Mouse (Mus musculus): ENCODE results near the gene Bhlhe41. TPM values are rescaled to one million over a fixed set of nuclear protein-coding genes. Genes with fewer than 3 reads are reported as not detected.

Gene Bhlhe41
- polyA plus RNA-seq, 1 experiment from 2014 or later, result 1.6 TPM

DNA sequence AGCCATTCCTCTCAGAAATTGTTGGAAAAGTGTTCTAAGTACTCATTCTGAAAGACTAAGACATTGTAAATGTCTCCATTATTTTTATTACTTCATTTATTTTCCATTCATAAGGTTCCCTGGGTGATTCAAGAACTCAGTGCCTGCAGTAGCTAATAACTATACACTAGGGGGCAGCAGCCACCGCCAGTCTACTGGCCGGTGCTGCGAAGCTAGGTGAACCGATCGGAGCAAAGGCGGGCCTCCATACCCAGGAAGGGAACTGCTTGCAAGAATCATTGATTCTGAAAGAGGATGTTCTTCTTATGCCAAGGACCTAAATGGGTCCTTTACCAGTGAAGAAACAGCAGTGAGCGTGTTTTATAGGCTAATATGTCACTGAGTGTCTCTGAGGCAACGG is 35.2 kb downstream of the Bhlhe41 start:
- no peak overlapping the region for H3K9ac ChIP-seq (ENCODE audit: low read length)
- TF ChIP-seq EP300 (optimal IDR thresholded peaks at IDR 0.05), result no peak
- peak; percentile 97 for TF ChIP-seq CTCF (IDR thresholded peaks at IDR 0.05; ENCODE audit: low read depth)
- H3K9me3 ChIP-seq (ENCODE audit: control insufficient read depth, low read length), result no peaks in the 10 kb centered on the region
- DNase-seq (ENCODE audit: low spot score) (peak; percentile 76), ATAC-seq (ENCODE audit: low FRiP score, low TSS enrichment) (peak; percentile 79; the same call in 1 of the 2 replicates)
- no peaks in the 10 kb centered on the region for H3K36me3 ChIP-seq (ENCODE audit: control insufficient read depth, insufficient read depth, low read length)
- no peak overlapping the region for H3K4me2 ChIP-seq (replicated peaks; ENCODE audit: low read depth)
- H3K27me3 ChIP-seq (ENCODE audit: control insufficient read depth, insufficient read depth, low read length), result no peaks in the 10 kb centered on the region
- H3K4me1 ChIP-seq (replicated peaks; ENCODE audit: control insufficient read depth, insufficient read depth), result no peaks in the 10 kb centered on the region
- H3K27ac ChIP-seq (replicated peaks), result no peak overlapping the region
- WGBS, result 15% methylated on average over 8 of the region's 8 CpGs
- H3K4me3 ChIP-seq (ENCODE audit: low read depth, low read length), result no peak overlapping the region

DNA sequence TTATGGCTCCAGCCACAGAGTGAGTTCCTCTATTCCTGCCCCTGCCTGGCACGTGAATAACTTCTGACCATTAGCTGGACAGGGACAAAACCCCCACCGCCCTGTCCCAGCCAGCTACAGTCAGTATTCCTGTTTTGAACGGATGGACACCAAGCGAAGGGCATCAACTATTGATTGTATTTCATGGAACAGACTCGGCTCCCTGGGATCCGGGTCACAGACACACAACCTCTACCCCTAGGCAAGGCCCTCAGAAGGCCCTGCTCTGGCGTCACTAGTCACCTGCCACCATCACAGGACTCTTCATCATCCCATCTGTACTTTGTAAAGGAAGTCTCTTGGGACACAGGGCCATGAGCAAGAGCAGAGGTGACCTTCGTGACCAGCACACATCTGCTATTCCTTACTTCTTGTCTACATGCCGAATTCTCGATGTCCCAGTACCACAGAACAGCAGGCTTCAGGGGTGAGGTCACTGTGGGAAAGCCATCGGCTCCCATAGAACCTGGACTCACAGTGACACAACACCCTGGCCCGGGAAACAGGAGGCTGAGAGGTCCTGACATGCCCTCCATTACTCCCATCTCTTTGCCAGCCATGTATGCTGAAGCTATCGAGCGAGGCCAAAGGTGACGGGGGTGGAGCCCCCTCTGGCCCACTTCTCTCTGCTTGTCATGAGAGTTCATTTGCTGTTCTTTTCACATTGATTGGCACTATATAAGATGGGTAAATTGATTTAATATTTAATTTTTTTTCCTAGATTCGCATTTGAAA is 36.1 kb downstream of the Bhlhe41 start:
- ATAC-seq (ENCODE audit: low FRiP score, low TSS enrichment) (no peak), DNase-seq (ENCODE audit: low spot score) (no peak)
- Histone ChIP-seq H3K4me2 (replicated peaks; ENCODE audit: low read depth) (no peak overlapping the region), H3K27me3 (ENCODE audit: control insufficient read depth, insufficient read depth, low read length) (no peaks in the 10 kb centered on the region), H3K9me3 (ENCODE audit: control insufficient read depth, low read length) (no peaks in the 10 kb centered on the region), H3K4me3 (ENCODE audit: low read depth, low read length) (no peak overlapping the region), H3K4me1 (replicated peaks; ENCODE audit: control insufficient read depth, insufficient read depth) (no peaks in the 10 kb centered on the region), H3K9ac (ENCODE audit: low read length) (no peak overlapping the region), H3K27ac (replicated peaks) (no peak overlapping the region), H3K36me3 (ENCODE audit: control insufficient read depth, insufficient read depth, low read length) (no peaks in the 10 kb centered on the region)
- 80% methylated on average over 16 of the region's 16 CpGs for WGBS
- TF ChIP-seq CTCF (IDR thresholded peaks at IDR 0.05; ENCODE audit: low read depth) (no peak), EP300 (optimal IDR thresholded peaks at IDR 0.05) (no peak)

DNA sequence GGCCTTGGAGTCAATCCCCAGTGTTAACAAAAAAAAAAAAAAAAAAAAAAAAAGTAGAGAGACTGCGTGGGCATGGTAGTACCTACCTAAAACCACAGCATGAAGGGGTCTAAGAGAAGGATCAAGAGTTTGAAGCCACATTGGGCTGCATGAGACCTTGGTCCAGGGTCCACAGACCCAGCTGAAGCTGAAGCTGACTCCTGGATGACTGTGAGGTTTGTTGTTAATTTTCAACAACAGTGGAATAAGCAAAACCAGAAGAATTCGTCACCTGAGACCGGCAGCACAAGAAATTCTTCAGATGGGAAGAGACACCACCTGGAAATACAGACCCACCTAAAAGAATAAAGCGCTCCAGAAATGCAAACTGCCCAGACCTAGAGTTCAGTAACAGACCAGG is 39.1 kb downstream of the Bhlhe41 start:
- ATAC-seq (ENCODE audit: low FRiP score, low TSS enrichment), result no peak
- no peaks in the 10 kb centered on the region for H3K36me3 ChIP-seq (ENCODE audit: control insufficient read depth, insufficient read depth, low read length)
- TF ChIP-seq CTCF (IDR thresholded peaks at IDR 0.05; ENCODE audit: low read depth) (no peak), EP300 (optimal IDR thresholded peaks at IDR 0.05) (no peak)
- WGBS, result 92% methylated on average over 4 of the region's 4 CpGs
- H3K9me3 ChIP-seq (ENCODE audit: control insufficient read depth, low read length), result no peaks in the 10 kb centered on the region
- no peak overlapping the region for H3K4me3 ChIP-seq (ENCODE audit: low read depth, low read length)
- no peaks in the 10 kb centered on the region for H3K27me3 ChIP-seq (ENCODE audit: control insufficient read depth, insufficient read depth, low read length)
- no peak overlapping the region for H3K4me2 ChIP-seq (replicated peaks; ENCODE audit: low read depth)
- H3K9ac ChIP-seq (ENCODE audit: low read length), result no peak overlapping the region
- no peaks in the 10 kb centered on the region for H3K4me1 ChIP-seq (replicated peaks; ENCODE audit: control insufficient read depth, insufficient read depth)
- DNase-seq (ENCODE audit: low spot score), result no peak
- H3K27ac ChIP-seq (replicated peaks), result no peak overlapping the region

DNA sequence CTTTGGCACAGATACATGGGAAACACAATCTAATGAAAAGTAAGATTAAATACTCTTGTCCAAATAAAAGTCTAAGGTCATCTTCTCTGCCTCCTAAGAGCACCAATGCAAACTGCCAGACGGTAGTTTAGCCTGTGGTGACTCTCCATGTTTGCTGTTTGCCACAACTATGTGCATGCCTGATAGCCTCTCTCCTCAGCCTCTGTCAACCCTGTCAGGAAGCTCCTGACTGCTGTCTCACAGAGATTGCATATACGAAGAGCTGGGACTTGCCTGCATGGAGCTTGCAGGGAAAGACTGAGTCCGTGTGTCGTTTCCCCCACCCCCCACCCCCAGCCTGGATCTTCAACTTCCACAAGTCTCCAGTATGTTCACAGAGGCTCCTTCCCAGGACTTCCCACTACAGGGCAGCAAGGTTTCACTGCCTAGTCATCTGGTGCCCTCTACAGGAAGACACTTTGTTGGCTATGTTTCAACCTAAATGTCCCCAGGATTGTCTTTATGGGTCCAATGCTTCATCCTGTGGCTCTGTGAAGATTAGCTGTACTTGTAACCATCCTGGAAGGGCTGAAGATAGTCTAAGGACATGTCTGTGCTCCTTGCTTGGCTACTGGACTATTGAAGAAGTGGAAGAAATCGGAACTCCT is 41.6 kb downstream of the Bhlhe41 start:
- H3K4me2 ChIP-seq (replicated peaks; ENCODE audit: low read depth), result no peak overlapping the region
- 50% methylated on average over 5 of the region's 5 CpGs for WGBS
- 0 out of 2 replicates have a peak, but pooled peaks cover 2% of the 10 kb centered on the region for H3K36me3 ChIP-seq (ENCODE audit: control insufficient read depth, insufficient read depth, low read length)
- no peak for ATAC-seq (ENCODE audit: low FRiP score, low TSS enrichment)
- H3K9ac ChIP-seq (ENCODE audit: low read length), result no peak overlapping the region
- no peaks in the 10 kb centered on the region for H3K9me3 ChIP-seq (ENCODE audit: control insufficient read depth, low read length)
- no peaks in the 10 kb centered on the region for H3K27me3 ChIP-seq (ENCODE audit: control insufficient read depth, insufficient read depth, low read length)
- no peak overlapping the region for H3K27ac ChIP-seq (replicated peaks)
- DNase-seq (ENCODE audit: low spot score), result no peak
- no peak overlapping the region for H3K4me3 ChIP-seq (ENCODE audit: low read depth, low read length)
- TF ChIP-seq CTCF (IDR thresholded peaks at IDR 0.05; ENCODE audit: low read depth), result peak; percentile 81
- TF ChIP-seq EP300 (optimal IDR thresholded peaks at IDR 0.05), result no peak
- H3K4me1 ChIP-seq (replicated peaks; ENCODE audit: control insufficient read depth, insufficient read depth), result no peaks in the 10 kb centered on the region

DNA sequence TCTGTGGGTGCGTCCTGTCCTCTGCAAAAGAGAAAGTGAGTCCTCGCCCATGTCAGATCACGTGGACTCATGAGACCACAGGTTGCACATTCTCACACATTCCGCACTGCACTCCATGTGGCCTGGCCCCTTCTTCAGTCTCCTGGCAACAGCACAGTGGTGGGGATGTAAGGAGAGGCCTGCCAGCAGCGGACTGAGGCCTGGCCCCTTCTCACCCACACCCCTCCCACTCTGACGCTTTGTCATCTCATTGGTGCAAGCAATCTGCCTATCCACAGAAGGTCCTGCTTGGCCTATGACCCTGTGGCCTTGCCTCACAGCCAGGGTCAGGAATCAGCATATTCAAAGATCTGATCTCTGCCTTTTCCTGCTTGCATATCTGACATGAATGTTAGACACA is 42.3 kb downstream of the Bhlhe41 start:
- no peak overlapping the region for H3K4me3 ChIP-seq (ENCODE audit: low read depth, low read length)
- H3K4me2 ChIP-seq (replicated peaks; ENCODE audit: low read depth), result no peak overlapping the region
- peak; percentile 61; the same call in 1 of the 2 replicates for ATAC-seq (ENCODE audit: low FRiP score, low TSS enrichment)
- H3K4me1 ChIP-seq (replicated peaks; ENCODE audit: control insufficient read depth, insufficient read depth), result no peaks in the 10 kb centered on the region
- no peaks in the 10 kb centered on the region for H3K9me3 ChIP-seq (ENCODE audit: control insufficient read depth, low read length)
- TF ChIP-seq EP300 (optimal IDR thresholded peaks at IDR 0.05) (no peak), CTCF (IDR thresholded peaks at IDR 0.05; ENCODE audit: low read depth) (no peak)
- H3K9ac ChIP-seq (ENCODE audit: low read length), result no peak overlapping the region
- H3K36me3 ChIP-seq (ENCODE audit: control insufficient read depth, insufficient read depth, low read length), result 0 out of 2 replicates have a peak, but pooled peaks cover 2% of the 10 kb centered on the region
- WGBS, result 61% methylated on average over 6 of the region's 6 CpGs
- no peaks in the 10 kb centered on the region for H3K27me3 ChIP-seq (ENCODE audit: control insufficient read depth, insufficient read depth, low read length)
- H3K27ac ChIP-seq (replicated peaks), result no peak overlapping the region
- DNase-seq (ENCODE audit: low spot score), result no peak

DNA sequence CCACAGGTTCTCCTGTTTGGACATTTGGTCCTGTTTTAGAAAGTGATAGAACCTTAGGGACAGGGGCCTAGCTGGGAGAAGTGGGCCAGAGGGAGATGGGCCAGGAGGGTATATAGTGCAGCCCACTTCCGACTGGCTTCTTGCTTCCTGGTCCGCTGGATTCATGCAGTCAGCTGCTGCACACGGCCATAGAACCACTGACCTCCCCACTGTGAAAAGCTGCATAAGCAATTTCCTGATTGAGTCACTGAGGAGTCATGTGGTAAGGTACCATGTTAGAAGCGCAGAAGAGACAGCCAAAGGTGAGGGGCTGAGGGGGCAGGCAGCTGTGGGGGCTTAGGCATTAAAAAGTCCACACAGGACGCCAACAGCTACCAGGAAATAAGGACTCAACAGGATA is 43.1 kb downstream of the Bhlhe41 start:
- TF ChIP-seq EP300 (optimal IDR thresholded peaks at IDR 0.05), result no peak
- no peak for TF ChIP-seq CTCF (IDR thresholded peaks at IDR 0.05; ENCODE audit: low read depth)
- Histone ChIP-seq H3K4me1 (replicated peaks; ENCODE audit: control insufficient read depth, insufficient read depth) (no peaks in the 10 kb centered on the region), H3K9ac (ENCODE audit: low read length) (no peak overlapping the region), H3K4me3 (ENCODE audit: low read depth, low read length) (no peak overlapping the region), H3K9me3 (ENCODE audit: control insufficient read depth, low read length) (no peaks in the 10 kb centered on the region), H3K36me3 (ENCODE audit: control insufficient read depth, insufficient read depth, low read length) (0 out of 2 replicates have a peak, but pooled peaks cover 2% of the 10 kb centered on the region), H3K4me2 (replicated peaks; ENCODE audit: low read depth) (no peak overlapping the region), H3K27ac (replicated peaks) (no peak overlapping the region), H3K27me3 (ENCODE audit: control insufficient read depth, insufficient read depth, low read length) (no peaks in the 10 kb centered on the region)
- no peak for DNase-seq (ENCODE audit: low spot score)
- ATAC-seq (ENCODE audit: low FRiP score, low TSS enrichment), result no peak
- WGBS, result 75% methylated on average over 5 of the region's 5 CpGs
